Mouse (Mus musculus): ENCODE data around the gene Gramd4. TPM values are rescaled to one million over a fixed set of nuclear protein-coding genes. Genes with fewer than 3 reads are reported as not detected.

The Gramd4 gene
- polyA plus RNA-seq, 1 experiment: 17.5 TPM

DNA sequence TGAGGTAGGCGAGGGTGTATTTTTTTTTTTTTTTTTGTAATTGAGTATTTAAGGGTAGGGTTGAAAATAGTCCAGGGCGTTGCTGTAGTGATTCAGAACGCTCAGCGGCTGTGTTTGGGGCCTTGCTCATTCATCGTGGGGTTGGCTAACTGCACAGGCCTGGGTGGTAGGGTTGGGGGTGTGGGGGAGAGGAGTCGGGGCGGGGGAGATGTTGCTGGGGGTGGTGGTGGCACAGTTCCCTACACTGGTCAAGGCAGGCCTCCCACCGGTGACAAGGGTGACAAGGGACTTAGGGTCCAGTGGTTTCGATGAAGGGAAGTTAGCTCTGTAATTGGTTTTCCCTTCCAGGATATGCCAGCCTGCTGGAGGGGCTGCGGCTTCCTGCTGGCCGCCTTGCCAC lies 12.9 kb downstream of the Gramd4 start:
- no peak for DNase-seq (ENCODE audit: low spot score)

DNA sequence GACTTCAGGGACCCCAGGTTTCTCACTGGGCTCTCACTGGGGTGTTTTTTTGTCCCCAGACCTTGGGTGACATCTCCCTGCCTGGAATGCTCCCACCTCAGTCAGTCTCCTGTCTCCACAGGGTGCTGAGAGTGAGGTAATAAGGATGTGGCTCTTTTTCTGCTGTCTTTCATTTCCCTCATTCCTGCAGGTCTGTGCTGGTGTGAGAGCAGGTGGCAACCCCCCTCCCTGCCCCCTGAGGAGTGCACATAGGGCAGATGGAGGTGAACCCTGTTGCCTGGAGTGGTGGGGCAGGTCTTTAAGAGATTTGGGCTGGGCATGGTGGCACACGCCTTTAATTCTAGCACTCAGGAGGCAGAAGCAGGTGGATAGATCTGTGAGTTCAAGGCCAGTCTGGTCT lies 13.7 kb downstream of the Gramd4 start:
- DNase-seq (ENCODE audit: low spot score): no peak

DNA sequence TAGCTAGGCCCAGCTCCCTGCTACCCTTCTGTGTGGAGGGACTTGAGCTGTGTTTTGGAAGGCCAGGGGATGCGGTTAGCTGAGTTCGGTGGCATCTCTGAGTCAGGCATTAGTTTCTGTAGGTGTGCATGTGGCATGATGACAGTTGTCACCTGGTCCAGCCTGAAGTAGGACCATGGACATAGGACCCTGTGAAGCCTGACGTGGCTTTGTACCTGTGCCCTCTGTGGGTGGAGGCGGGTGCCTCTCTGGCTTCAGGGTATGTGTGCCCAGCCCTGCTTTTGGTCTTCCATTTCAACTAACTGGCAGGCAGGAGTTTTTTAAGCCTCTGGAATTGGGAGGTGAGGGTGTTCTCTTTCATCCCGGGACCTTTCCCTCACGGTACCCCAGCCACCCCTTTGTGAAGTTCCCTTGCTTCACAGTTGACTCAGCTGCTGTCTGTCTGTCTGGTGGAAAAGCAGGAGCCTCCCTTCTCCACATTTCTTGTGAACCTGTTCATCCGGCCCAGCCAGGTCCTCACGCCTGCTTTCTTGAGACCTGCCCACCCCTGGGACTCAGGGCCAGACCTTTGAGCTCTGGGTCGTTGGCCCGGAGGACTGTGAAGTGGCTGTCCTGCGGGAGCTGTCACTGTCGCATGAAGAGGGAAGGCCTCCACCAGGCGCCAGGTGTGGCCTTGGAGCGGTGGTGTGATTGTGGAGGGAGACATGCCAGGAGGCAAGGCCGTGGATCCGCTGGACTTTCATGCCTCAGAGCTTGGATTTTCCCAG lies 16.9 kb downstream of the Gramd4 start:
- DNase-seq (ENCODE audit: low spot score): no peak

DNA sequence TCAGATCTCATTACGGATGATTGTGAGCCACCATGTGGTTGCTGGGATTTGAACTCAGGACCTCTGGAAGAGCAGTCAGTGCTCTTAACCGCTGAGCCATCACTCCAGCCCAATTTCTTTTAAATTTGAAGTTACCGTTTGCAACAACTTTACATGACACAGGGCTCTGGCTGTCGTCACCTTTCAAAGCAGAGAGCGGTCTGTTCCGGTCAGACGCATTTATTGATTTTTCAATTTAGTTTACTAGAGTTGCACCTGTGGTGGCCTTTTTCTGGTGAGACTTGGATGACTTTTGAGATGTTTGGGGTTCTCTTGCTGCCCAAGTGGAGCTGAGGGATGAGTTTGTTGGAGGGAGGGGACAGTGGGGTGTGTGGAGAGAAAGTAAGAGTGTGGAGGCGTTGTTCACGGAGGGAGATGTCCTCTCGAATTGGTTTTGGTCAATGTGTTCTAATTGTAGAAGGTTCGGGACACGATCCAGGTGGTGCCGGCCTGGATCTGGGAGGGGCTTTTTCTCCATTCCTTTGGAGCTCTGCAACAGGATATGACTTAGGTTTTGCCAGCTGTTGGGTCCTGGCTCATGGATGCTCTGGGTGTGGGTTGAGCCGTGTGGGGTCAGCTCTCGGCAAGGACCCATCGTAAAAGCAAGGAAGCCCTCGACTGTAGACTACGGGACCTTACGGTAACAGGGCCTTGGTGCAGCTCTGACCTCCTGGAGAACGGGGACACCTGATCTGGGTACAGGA lies 18.0 kb downstream of the Gramd4 start:
- DNase-seq (ENCODE audit: low spot score): no peak

DNA sequence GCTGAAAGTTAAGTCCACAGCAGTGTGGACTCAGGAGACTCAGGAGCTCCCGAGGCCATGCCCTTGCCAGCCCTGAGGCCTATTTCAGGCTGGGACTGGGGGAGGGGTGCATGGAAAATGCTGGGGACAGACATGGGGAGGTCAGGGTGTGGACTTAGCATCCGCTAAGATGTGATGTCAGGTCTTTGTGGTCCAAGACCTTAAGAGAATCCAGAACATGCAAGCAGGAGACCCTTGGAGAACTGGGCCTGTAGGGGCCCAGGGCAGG lies 18.5 kb downstream of the Gramd4 start:
- no peak for DNase-seq (ENCODE audit: low spot score)

DNA sequence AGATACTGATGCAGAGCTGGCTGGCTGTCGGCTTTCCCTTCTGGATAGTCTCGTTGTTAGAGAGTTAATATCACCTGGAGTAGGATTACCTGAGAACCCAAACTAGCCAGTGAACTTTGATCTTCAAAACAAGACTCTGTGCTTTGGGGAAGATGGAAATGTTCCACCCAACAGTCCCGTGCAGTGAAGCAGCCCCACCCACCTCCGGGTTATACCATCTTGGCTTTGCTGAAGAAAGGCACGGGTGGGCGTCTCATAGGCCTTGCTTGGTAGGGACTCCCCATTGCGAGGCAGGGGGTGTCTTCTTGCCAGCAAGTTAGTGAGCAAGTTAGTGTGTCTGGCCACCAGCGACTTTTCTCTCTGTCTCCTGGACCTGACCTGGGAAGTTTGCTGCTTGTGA lies 18.9 kb downstream of the Gramd4 start:
- DNase-seq (ENCODE audit: low spot score): no peak

DNA sequence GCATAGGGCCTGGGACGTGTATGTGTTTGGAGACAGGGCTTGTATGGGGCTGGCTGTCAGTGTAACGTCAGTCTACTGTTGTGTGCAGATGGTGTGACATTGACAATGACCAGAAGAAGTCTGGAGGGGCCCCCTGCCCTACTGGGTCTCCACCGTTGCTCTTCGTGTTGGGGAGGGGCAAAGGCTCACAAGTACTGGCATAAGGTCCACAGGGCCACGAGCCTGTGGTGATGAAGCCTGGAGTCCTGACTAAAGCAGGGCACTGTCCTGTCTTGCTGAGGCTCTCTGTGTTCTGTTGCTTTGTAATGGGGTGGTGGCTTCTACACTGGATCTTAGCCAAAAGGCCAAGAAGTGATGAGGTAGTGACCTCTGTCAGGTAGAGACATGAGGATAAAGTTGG lies 20.4 kb downstream of the Gramd4 start:
- no peak for DNase-seq (ENCODE audit: low spot score)

DNA sequence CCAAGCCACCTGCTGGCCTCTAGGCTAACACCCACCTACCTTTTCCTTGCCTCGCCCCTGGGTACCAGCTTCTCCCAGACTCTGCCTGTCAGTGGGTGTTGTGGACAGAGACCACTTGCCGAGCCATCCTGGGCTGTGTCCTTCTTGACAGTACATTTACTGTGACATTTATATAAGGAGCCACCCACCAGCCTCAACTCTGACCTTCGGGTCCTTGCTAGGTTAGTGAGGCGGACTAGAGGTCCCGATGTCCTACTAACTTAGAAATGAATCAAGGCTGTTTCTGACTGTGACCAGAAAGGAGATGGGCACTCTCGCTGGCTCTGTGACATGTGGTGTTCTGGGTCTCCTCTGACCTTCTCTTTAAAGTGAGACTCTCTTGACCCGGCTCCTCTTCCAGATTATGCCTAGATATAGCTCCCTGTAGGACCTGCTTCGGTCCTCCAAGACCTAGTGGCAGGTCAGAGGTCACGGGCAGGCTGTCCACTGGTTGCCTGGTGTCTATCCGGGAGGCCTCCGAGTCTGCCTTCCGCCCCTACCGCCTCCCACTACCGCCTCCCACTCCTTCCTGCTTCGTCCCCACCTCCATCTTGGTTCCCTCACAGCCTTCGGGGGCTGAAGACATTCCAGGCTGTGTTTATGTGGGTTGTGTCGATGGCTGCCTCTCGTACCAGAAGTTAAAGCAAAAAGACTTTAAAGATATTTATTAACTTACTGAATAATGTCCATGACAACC lies 21.2 kb downstream of the Gramd4 start:
- no peak for DNase-seq (ENCODE audit: low spot score)

DNA sequence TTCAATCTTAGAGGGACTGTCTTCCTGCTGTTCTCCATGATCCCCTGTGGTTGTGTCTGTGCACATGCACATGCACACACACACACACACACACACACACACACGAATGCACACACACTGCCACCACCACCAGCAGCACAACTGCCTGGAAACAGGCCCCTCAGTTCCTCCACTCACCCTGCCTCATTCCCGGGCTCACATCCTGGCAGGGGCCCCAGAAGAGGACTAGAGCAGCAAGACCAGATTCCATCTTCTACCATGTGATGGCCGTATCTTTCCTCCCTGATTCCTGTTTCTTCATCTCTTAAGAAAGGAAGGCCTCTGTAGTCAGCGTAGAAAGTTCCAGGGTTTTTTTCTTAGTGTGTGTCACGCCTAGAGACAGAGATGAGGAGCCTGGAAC lies 22.0 kb downstream of the Gramd4 start:
- DNase-seq (ENCODE audit: low spot score): no peak

DNA sequence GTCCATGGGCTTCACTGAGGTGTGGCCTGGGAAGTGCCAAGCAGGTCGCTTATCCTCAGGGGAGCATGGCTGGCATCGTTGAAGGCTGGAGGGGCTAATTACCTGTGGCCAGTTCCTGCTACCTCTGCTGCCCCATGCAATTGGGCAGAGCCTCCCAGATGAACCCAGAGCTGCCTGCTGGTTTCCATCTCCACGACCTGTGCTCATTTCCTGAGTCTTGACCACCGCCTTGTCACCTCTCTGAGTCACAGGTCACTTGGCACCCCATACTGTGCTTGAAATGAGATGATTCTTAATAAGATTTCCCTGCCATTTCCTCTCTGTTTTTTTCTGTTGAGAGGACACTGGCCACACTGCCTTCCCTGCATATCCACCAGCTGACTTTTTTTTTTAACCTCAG lies 22.4 kb downstream of the Gramd4 start:
- DNase-seq (ENCODE audit: low spot score): no peak

DNA sequence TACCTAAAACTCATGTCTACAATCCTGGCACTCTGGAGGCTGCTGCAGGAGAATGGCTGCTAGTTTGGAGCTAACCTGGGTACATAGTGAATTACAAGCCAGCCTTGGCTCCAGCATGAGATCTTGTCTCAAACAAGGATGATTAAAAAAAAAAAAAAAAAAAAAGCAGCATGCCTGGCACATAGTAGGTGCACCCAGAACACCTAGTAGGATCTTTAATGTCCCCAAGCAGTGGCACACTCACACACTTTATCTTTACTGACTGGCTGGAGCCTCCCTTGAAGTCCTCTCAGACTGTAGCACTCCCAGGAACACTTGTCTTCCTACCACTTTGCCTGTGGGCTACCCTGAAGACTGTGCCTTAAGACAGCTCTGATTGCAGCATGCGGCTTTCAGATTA lies 22.9 kb downstream of the Gramd4 start:
- no peak for DNase-seq (ENCODE audit: low spot score)

DNA sequence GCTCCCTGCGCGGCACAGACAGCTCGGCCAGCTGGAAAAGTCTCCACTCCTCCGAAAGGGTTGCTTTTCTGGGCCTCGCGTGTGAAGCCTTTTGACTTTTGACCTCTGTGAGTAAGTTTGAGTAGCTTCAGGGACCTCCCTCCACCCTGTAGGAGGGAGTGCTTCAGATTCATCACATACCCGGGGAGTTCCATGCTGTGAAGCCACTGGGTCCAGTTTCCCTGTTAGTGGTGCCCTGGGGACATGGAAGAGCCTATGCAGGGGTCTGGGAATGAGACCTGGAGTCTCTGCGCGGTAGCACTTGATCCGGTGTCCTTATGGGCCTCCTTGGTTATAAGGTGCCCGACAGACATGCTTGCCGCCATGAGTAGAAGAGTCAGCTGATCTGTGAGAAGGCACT lies 24.2 kb downstream of the Gramd4 start:
- DNase-seq (ENCODE audit: low spot score): no peak

DNA sequence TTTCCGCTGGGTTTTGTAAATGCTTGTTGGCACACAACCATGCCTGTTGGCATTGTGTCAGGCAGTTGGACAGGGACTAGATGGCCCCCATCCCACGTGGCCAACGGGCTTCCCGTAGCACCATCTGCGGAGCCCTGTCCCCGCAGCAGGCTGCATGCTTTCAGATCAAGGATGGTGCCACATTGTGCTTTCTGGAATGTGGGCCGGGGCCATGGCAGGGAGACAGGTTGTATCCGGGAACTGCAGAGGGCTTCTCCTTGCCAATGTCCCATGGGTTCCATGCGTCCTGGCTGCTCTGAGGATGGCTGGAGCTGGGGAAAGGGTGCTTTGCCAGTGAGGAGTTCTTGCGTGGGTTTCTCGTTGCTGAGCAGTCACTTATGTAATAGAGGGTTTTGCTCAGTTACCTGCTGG lies 25.1 kb downstream of the Gramd4 start:
- DNase-seq (ENCODE audit: low spot score): no peak

DNA sequence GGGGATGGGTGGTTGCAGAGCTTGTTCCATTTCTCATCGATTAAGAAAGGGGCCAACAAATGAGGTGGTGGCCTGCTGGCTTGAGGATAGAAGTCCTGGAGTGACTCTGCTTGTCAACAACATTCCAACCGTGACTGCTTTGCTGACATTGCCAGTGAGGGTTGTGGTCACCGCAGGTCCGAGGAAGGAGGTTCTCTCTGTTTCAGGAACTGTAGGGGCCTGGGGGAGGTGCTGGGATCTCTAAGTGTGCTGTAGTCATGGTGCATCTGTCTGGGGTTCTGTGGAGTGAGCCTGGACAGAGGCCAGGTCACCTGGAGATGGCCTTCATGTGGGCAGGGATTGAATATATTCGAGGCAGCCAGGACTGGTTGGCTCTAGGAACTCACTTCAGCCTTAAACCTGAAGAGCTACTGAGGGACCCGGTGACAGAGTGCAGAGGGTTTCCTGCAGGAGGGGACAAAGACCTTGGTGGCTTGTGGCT lies 25.8 kb downstream of the Gramd4 start:
- no peak for DNase-seq (ENCODE audit: low spot score)

DNA sequence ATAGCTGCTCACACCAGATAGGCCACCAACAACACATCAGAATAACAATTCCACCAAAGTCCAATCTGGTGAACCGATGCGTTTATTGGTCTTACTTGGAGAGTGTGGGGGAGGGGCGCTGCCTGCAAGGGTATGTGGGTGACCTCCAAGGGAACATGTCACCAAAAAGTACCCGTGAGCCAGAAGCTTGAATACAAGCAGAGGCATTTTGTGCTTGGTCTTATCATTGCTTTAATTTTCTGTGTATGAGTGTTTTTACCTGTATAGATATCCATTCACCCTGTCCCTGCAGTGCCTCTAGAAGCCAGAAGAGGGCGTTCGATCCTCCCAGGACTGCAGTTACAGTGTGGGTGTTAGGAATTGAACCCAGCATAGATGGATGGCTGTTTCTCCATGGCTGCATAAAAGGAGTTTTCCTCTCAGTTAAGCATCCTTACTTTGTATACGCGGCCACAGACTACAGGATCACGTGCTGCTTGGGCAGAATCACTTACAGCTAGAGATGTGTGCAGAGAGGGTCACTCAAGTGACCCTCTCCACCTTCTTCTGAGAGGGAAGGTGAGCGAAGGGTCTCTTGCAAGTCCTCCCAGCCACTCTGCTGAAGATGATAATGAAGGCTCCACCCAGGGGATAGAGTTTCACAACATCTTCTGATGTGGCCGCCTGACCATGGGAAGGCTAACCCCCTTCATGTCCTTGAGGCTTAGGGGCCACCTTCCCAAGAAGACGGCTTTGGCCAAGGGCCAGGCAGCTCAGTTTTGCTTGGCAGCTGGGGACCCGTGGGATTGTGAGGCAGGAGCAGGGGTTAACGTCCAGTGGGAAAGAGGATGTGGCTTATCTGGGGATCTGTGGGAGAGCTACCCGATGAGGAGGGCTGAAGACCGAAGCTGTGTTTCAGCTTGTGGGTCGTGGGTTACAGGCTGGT lies 28.1 kb downstream of the Gramd4 start:
- DNase-seq (ENCODE audit: low spot score): no peak

DNA sequence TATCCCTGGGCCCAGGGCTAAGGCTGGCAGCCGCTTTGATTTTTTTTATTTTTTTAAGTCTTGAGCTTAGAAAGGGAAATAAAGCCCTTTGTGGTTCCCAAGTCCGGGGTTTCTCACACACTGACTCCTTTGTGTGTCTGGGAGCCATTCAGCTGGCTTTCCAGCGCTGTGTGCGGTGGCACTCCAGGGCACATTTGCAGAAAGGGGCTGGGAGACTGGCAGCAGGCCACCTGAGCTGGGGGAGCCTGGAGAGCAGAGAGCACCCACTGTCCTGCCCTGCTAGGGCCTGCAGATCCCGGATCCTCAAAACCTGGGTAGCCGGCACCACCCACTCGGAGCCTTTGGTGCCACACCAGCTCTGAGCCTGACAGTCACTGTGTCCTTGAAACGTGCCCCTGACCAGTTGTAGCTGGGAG lies 28.8 kb downstream of the Gramd4 start:
- DNase-seq (ENCODE audit: low spot score): no peak

DNA sequence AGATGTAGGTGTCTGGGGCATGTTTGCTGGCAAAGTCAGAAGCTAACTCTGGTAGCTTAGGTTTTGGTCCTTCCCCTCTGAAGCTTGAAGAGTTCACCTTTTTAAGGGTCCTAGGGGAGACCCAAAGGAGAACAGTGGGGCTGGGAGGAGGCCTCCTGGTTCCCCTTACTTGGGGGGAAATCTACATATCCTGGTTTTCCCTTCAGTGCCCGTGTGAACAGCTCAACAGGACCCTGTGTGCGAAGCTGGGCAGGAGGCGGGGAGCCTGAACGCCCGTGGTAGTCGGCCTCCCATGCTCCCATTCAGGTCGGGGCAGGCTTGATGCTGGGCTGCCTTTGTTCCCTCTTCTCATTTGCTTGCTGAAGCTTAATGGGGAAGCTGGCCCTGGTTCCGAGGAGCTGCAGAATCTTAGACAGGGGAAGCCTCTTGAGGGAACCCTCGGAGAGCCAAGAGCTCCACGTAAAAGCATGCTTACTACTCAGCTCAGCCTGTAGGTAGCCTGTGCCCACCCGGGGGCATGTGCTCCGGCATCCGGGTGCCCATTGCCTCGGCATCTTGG lies 30.2 kb downstream of the Gramd4 start:
- DNase-seq (ENCODE audit: low spot score): no peak

DNA sequence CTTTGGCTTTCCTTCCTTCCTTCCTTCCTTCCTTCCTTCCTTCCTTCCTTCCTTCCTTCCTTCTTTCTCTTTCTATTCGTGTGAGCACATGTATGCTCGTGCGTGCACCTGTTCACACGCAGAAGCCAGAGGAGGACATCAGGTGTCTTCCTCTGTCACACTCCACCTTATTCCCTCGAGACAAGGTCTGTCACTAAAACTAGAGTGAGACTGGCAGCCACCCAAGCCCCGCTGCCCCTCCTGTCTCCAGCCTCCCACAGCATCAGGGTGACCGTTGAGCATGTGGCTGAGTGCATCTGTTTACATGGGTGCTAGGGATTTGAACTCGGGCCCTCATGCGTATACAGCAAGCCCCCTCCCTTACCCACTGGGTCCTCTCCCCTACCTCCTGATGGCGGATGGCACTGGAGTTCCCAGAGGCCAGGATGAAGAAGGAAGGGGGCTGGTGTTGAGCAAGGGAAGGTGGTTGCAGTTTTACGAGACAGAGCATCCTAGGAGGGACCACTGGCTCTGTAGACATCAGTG lies 30.8 kb downstream of the Gramd4 start:
- DNase-seq (ENCODE audit: low spot score): no peak

DNA sequence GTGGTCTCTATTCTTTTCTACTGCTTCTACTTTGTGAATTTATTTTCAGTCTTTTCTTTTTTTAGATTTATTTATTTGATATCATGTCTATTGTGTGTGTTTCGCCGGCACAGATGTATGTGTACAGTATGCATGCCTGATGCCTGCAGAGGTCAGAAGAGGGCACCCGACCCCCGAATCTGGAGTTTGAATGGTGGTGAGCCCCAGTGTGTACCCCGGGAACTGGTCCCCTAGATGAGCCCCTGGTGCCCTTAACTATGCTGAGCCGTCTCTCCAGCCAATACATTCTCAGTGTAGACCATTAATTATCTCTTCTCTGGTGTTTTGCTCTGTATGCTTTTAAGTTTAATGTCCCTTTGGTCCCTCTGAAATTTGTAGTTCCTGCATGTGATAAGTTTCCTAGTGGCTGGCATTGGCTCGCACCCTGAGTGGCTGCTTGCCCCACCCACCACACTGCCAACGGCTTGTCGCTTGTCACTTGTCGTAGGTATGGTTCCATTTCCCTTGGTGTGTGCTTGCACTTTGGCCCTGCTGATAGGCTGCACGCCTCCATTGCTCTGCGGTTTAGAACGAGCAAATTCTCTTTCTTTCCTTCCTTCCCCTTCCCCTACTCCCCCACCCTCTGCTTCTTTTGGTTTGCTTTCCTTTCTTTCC lies 31.7 kb downstream of the Gramd4 start:
- no peak for DNase-seq (ENCODE audit: low spot score)

DNA sequence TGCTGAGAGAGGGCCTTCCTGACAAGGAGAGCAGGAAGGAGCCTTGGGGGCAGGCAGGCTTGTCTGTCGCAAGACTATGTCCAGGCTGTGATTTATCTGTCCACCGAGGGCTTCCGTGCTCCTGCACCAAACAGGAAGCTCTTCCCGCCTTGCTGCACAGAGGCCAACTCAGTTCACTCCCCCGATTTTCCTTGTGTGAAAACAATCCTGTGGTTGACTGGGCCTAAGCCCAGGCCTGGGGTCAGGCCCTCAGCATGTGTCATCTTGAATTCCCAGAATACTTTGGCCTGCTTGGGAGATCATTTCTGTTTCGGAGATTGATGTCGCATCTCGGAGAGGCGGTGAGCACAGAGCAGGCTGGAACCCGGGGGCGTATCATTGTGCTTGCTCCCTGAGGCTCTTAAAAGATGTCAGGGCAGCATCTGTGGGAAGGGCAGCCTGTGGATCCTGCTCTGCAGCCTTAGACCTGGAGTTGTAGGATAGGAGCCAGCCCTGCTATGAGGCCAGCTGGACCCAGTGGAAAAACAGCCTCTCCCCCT lies 32.6 kb downstream of the Gramd4 start:
- DNase-seq (ENCODE audit: low spot score): no peak
